Mouse (Mus musculus) olfactory bulb, adult 2 months (tissue): ENCODE results near the gene Psma3. TPM values are rescaled to one million over a fixed set of nuclear protein-coding genes. Genes with fewer than 3 reads are reported as not detected.
"Not testable (repeated sequence)": the region's sequence is repeated elsewhere in the genome, so short reads cannot be mapped to it uniquely, and the experiment has no call there.

ENCODE experiments used
- H3K27ac ChIP-seq: fragments of 200-500 bp; 2 replicates; pipeline ENCODE4 v1.5.1; 2012; ENCODE audit warnings: low read depth, low read length; ENCODE audit not compliant: insufficient read depth
- H3K4me1 ChIP-seq: fragments of 200-500 bp; 2 replicates; pipeline ENCODE4 v1.6.1; 2012; ENCODE audit warnings: low read length; ENCODE audit not compliant: control insufficient read depth, insufficient read depth
- H3K4me3 ChIP-seq: fragments of 200-500 bp; 2 replicates; pipeline ENCODE4 v1.5.1; 2012; ENCODE audit warnings: mild to moderate bottlenecking, low read depth, low read length, moderate library complexity; ENCODE audit not compliant: insufficient read depth
- CTCF ChIP-seq: fragments of 200-500 bp; IDR thresholded peaks from 2 replicates; pipeline ENCODE4 v1.5.1; 2012; ENCODE audit warnings: low read depth, mild to moderate bottlenecking, low read length, moderate library complexity; ENCODE audit not compliant: insufficient read depth
- POLR2A ChIP-seq: fragments of 200-500 bp; IDR thresholded peaks from 2 replicates; pipeline ENCODE4 v1.6.1; 2012; ENCODE audit warnings: mild to moderate bottlenecking, low read depth, low read length, moderate library complexity; ENCODE audit not compliant: insufficient read depth
- WGBS: fragments of 180-500 bp; shearing (Covaris S2); methylation state at CpG from one replicate; pipeline ENCODE4 v1.1.7; 2018; 5-methylcytosine and 5-hydroxymethylcytosine counted together
- polyA plus RNA-seq: library from polyadenylated mRNA; stranded (reverse); fragments of >200 nt; gene quantifications from 2 replicates; pipeline ENCODE4 v1.2.4, GENCODE M21; 2012; ENCODE audit warnings: low replicate concordance; ENCODE audit not compliant: missing spikeins, insufficient read depth, insufficient read length

Psma3 gene
- polyA plus RNA-seq, 1 experiment: not detected

DNA sequence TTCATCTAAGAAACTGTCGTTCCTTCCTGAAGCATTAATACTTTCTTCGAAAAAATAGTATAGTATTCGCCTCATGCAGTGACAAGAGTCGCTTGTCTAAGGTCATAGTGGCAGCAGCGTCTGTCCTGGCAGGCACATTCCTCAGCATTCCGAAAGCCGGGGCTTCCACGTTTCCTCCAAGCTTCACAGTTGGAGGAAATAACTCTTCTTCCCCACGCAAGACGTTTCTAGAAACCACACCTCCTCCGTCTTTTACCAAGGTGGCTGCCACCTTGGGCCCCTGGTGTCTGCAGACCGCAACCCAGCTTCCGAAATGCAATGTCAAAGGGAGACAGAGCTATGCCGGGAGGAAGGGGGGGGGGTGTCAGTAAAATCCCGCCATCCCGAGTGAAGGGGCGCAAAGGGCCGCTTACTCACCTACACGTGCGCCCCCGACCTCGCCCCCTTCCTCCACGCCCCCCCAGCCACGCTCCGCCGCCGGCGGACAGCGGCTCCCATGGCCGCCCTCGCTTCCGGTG, 40.5 kb downstream of the Psma3 start:
- Histone ChIP-seq H3K27ac (peak overlapping the region; percentile 98), H3K4me3 (peak overlapping the region; percentile 97), H3K4me1 (peaks cover 6% of the 10 kb centered on the region; the same call in 1 of the 2 replicates)
- WGBS: under 1% methylated on average over 32 of the region's 32 CpGs
- TF ChIP-seq POLR2A: no peak
- TF ChIP-seq CTCF: no peak

DNA sequence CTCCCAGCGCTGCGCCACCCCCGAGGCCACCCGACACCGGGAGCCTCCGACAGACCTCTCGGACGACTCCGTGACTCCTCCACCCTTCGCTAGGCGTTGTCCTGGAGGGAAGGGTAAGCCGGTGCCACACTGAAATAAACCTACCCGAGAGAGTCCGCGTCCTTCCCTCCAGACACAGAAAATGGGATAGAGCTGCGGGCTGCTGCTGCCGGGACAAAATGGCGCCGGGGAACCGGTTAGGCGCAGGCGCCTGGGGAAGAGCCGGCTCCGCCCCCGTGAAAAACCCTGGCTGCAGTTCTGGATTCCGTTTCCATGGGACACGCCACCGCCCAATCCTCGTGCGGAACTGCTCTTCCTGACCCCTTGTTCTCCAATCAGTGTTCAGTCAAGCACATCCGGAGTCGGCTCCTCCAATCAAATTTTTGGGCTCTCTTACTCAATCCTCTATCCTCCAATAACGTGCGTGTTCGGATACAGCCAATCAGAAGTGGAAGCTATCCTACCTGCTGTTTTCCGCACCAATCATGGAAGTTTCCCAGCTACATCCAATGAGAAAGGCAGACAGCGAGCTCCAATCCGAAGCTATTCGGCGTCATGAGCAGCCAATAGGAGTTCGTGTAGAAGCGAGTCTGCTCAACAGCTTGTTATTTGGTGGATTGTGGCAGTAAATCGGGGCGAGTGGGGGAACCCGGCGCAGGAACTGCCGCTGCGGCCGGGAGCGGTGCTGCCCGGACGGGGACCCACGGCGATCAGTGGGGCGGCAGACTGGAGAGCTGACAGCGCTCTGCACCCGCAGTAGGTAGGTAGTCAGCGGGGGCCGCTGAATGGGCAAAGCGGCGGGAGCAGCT, 41.2 kb downstream of the Psma3 start, which contains the start of gene Arid4a:
Arid4a (plus strand) TSS at position 628 of the 848 bp plus-strand sequence.
- H3K4me1 ChIP-seq: peaks cover 6% of the 10 kb centered on the region; the same call in 1 of the 2 replicates
- under 1% methylated on average over 61 of the region's 61 CpGs for WGBS
- peak; percentile 84 for TF ChIP-seq POLR2A
- no peak for TF ChIP-seq CTCF
- H3K4me3 ChIP-seq: peak within 1 kb of the TSS; percentile 97
- H3K27ac ChIP-seq: peak within 1 kb of the TSS; percentile 98

DNA sequence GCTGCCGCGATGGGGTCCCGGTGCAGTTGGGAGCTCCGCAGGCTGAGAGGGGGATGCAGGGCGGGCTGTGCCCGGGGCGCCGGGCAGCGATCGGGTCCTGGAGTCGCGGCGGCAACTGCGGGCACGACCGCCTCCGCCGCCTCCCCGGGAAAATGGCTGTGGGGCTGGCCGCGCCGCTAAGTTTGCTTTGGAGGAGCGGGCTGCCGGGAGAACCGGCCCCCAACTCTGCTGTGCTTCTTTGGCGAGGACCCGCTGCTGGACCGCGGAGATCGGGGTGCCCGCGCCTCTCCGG, 41.7 kb downstream of the Psma3 start:
- TF ChIP-seq POLR2A (no peak), CTCF (no peak)

DNA sequence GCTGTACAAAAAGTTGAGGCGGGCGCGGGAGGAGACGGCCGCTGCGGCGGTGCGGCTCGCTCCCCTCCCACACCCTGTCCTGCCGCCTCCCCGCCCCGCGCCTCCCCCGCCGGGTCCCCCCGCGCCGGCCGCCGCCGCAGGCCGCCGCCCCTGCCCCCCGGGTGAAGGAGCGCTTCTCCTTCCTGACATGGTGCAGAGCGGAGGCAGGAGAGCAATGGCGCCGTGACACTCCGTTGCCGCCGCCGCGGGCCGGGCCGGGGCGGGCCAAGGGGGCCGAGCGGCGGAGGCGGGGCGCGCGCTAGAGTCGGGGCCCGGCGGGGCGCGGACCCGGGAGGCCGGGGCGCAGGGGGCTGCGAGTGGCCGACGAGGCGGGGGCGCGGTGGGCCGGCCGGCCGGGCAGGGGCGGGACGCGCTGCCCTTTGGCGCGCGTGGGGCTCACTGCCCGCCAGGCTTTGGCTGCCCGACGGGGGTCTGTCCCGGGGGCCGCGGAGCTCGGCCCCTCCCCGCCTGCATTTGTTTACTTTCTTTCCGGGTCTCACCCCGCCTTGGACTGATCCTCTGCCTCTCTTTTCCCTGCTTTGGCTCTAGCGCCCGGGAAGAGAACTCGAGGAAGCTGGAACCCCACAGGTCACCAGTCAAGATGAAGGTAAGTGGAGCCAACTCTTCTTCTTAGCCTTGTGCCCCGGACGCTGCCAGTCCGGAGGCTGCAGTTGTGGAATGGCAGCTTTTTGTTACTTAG, 42.3 kb downstream of the Psma3 start:
- H3K4me3 ChIP-seq: peak overlapping the region; percentile 92
- no peak overlapping the region for H3K27ac ChIP-seq
- TF ChIP-seq CTCF (no peak), POLR2A (no peak)
- WGBS: 3% methylated on average over 71 of the region's 82 CpGs
- peaks cover 6% of the 10 kb centered on the region; the same call in 1 of the 2 replicates for H3K4me1 ChIP-seq

More for the DNA sequence above, 41.7 kb downstream of the Psma3 start:
- under 1% methylated on average over 33 of the region's 33 CpGs for WGBS
- Histone ChIP-seq H3K4me3 (peak overlapping the region; percentile 92), H3K27ac (peak overlapping the region; percentile 39), H3K4me1 (peaks cover 6% of the 10 kb centered on the region; the same call in 1 of the 2 replicates)

DNA sequence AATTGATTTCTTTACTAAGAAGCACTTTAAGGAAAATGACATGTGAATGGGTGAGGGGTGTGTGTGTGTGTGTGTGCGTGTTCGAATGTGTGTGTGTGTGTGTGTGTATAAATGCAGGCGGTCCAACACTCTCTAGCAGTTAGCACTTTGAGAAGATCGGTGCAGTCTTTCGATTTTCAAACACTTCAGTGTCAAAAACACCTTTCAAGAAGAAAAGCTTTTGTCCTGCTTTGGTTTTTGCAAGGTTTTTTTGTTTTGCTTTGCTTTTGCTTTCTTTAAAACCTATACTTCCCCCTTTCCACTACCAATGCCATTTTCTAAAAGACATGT, 42.8 kb downstream of the Psma3 start:
- WGBS: 3% methylated on average over 5 of the region's 5 CpGs
- no peak overlapping the region for H3K27ac ChIP-seq

DNA sequence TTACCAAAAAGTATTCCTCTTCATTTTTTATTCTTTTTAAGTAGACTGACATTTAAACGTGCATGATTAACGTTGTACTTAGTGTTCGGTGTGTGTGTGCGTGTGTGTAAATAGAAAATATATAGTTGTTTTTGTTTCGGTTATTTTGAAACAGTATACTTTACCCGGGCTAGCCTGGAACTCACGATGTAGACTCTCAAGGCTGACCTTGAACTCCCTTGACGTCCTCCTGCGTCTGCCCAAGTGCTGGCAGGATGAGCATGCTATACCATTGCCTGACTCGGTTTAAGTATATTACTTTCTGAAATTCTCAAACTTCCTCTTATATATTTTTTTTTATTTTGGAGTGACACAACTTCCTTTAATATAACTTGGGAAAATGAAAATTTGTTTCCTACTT, 43.4 kb downstream of the Psma3 start:
- 81% methylated on average over 10 of the region's 10 CpGs for WGBS
- peaks cover 4% of the 10 kb centered on the region; the same call in 1 of the 2 replicates for H3K4me1 ChIP-seq
- H3K4me3 ChIP-seq: no peak overlapping the region
- H3K27ac ChIP-seq: no peak overlapping the region
- no peak for TF ChIP-seq CTCF
- TF ChIP-seq POLR2A: no peak

More for the DNA sequence above, 42.8 kb downstream of the Psma3 start:
- Histone ChIP-seq H3K4me3 (peak overlapping the region; percentile 92), H3K4me1 (peaks cover 4% of the 10 kb centered on the region; the same call in 1 of the 2 replicates)
- no peak for TF ChIP-seq CTCF
- no peak for TF ChIP-seq POLR2A

DNA sequence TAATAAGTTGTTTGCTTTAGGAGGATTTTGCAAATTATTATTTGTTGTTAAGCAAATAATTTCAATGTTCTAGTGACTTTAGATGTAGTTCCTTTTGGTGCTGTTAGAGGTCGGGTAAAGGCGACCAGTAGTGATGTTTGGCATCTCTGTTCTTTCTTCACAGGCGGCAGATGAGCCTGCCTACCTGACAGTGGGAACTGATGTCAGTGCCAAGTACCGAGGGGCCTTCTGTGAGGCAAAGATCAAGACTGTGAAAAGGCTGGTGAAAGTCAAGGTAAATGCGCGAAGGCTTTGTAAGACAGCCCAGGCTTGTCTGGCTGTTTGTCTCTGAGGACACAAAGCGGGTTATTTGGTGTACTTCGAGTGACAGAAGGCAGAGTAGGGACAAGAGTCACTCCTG, 44.8 kb downstream of the Psma3 start:
- peaks cover 2% of the 10 kb centered on the region; the same call in 1 of the 2 replicates for H3K4me1 ChIP-seq
- no peak for TF ChIP-seq POLR2A
- TF ChIP-seq CTCF: no peak
- 88% methylated on average over 8 of the region's 8 CpGs for WGBS
- H3K27ac ChIP-seq: no peak overlapping the region
- no peak overlapping the region for H3K4me3 ChIP-seq

DNA sequence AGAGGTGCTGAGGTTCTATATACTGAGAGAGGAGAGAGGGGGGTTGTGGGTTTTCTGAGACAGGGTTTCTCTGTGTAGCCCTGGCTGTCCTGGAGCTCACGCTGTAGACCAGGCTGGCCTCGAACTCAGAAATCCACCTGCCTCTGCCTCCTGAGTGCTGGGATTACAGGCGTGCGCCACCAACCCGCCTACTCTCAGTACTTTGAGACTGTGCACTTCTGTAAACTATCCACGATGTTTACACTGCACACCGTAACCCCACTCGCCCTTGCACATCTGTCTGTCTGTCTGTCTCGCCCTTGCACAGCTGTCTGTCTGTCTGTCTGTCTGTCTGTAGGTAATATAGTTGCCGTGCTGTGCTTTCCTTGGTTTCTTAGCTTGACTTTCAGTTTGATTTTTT, 50.0 kb downstream of the Psma3 start:
- TF ChIP-seq POLR2A: no peak
- no peak overlapping the region for H3K4me3 ChIP-seq
- no peaks in the 10 kb centered on the region for H3K4me1 ChIP-seq
- WGBS: 99% methylated on average over 10 of the region's 10 CpGs
- no peak overlapping the region for H3K27ac ChIP-seq

DNA sequence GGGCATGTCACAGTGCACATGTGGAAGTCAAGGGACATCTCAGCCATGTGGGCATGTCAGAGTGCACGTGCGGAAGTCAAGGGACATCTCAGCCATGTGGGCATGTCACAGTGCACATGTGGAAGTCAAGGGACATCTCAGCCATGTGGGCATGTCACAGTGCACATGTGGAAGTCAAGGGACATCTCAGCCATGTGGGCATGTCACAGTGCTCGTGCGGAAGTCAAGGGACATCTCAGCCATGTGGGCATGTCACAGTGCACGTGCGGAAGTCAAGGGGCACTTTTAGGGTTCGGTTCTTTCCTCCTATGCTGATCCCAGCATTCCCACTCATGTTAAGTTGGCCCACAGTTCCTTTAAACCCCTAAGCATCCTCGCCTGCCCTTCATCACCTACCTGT, 53.8 kb downstream of the Psma3 start:
- H3K27ac ChIP-seq, H3K4me3 ChIP-seq, H3K4me1 ChIP-seq: not testable (repeated sequence)
- 91% methylated on average over 8 of the region's 8 CpGs for WGBS
